Mouse (Mus musculus) embryonic fibroblast, embryonic 13.5 days (primary cell): Measurements from ENCODE around the gene Pde4dip.

Source experiments
- CTCF ChIP-seq: IDR thresholded peaks from 2 replicates; pipeline ENCODE4 v1.5.1; 2011; ENCODE audit warnings: mild to moderate bottlenecking, control low read depth, low read length, moderate library complexity, borderline replicate concordance; ENCODE audit not compliant: insufficient read depth
- POLR2A ChIP-seq: IDR thresholded peaks from 2 replicates; pipeline ENCODE4 v1.6.1; 2011; ENCODE audit warnings: low read depth, mild to moderate bottlenecking, control low read depth, low read length, moderate library complexity

DNA sequence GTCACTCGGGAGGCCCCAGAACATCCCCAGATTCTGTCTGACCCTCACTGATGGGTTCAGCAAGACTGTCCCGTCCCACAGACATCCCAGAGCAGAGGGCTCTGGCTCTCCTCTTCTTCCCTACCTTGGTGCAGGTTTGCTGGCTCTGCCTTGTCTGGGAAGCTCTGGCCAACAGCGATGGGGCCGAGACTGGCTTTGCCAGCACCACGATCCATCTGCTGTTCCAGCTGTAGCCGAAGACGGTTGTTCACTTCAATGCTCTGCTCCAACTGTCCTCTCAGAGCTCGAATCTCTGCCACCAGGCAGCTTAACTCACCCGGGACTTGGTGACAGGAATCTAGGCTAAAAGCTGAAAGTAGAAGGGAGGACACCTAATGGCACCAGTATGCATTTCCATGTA lies 191.6 kb downstream of the Pde4dip start:
- TF ChIP-seq POLR2A: no peak
- no peak for TF ChIP-seq CTCF
